Mouse (Mus musculus) telencephalon, adult 2 months (tissue): ENCODE data around the gene Cfap57.
"Not testable (repeated sequence)": the region's sequence is repeated elsewhere in the genome, so short reads cannot be mapped to it uniquely, and the experiment has no call there.

ENCODE experiments used
- DNase-seq: peaks from one replicate; pipeline ENCODE4 v3.0.0-alpha.2; 2011; ENCODE audit warnings: low read depth, low spot score

The Cfap57 gene

DNA sequence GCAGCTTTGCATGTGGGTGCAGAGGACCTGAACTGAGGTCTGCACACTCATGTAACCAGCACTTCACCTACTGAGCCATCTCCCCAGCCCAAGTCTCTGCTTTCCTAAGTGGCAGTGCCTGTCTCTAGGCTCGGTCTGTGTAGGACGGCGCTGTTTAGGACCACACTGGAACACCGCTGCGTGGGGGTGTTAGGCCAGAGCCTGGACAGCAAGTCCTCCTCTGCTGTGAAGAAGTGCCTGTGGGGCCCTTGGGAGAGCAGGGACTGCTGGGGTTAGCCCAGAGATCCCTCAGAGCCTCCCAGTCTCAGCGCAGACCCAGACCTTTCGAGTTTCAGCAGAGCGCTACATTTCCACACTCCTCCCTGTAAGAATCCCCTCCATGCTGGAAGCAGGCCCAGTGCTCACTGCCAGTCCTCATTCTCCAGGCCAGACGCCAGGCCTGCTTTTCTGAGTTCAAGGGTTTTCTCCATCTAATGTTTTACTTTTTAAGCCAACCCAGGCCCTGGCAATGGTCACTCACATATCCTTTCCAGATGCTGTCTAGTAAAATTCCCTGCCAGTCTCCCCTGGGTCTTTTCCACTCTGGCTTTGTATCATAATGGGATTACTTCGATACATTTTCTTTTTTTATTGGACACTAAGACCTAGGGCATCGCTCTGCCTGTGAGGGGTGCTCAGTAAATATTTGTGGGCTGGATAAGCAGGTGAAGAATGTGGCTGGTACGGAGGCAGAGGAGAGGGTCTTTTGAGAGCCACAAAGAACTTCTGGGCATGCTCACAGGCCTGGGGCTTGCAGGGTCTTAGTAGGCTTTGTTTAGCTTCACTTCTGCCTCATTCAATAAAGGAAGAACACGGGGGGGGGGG lies 56.3 kb downstream of the Cfap57 start:
- DNase-seq, result no peak

DNA sequence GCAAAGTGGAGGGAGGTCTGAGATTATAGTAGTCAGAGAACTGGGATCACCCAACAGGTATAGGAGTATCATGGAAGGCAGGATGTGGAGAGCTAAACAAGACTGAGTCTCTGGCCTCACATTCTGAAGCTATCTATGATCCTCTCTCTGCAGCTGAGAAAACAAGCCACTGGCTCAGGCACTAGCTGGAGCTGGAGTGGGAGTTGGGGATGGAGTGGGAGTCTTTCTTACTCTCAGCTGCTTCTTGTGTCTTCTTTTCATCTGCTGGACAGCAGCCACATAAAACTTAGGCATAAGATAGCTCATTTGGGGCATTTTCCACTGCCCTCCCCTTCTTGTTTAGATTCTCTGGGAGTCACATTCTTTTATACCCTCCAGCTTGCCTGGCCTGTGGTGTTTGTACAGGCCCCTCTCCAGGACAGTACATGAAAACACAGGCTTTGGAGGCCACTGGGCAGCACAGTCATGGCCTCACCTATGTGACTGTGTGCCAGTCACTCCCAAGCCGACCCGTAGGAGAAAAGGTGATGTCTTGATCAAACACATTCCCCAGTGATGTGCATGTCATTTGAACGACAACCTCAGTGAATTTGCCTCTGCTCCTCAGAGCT lies 67.4 kb downstream of the Cfap57 start:
- DNase-seq, result peak; percentile 35

DNA sequence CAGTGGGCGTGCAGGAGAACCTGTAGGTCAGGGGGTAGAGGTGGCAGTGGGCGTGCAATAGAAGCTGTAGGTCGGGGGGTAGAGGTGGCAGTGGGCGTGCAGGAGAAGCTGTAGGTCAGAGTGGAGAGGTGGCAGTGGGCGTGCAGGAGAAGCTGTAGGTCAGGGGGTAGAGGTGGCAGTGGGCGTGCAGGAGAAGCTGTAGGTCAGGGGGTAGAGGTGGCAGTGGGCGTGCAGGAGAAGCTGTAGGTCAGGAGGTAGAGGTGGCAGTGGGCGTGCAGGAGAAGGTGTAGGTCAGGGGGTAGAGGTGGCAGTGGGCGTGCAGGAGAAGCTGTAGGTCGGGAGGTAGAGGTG lies 72.5 kb downstream of the Cfap57 start:
- DNase-seq, result peak; percentile 40

DNA sequence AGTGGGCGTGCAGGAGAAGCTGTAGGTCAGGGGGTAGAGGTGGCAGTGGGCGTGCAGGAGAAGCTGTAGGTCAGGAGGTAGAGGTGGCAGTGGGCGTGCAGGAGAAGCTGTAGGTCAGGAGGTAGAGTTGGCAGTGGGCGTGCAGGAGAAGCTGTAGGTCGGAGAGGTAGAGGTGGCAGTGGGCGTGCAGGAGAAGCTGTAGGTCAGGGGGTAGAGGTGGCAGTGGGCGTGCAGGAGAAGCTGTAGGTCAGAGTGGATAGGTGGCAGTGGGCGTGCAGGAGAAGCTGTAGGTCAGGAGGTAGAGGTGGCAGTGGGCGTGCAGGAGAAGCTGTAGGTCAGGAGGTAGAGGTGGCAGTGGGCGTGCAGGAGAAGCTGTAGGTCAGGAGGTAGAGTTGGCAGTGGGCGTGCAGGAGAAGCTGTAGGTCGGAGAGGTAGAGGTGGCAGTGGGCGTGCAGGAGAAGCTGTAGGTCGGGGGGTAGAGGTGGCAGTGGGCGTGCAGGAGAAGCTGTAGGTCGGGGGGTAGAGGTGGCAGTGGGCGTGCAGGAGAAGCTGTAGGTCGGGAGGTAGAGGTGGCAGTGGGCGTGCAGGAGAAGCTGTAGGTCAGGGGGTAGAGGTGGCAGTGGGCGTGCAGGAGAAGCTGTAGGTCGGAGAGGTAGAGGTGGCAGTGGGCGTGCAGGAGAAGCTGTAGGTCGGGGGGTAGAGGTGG lies 73.0 kb downstream of the Cfap57 start:
- not testable (repeated sequence) for DNase-seq

DNA sequence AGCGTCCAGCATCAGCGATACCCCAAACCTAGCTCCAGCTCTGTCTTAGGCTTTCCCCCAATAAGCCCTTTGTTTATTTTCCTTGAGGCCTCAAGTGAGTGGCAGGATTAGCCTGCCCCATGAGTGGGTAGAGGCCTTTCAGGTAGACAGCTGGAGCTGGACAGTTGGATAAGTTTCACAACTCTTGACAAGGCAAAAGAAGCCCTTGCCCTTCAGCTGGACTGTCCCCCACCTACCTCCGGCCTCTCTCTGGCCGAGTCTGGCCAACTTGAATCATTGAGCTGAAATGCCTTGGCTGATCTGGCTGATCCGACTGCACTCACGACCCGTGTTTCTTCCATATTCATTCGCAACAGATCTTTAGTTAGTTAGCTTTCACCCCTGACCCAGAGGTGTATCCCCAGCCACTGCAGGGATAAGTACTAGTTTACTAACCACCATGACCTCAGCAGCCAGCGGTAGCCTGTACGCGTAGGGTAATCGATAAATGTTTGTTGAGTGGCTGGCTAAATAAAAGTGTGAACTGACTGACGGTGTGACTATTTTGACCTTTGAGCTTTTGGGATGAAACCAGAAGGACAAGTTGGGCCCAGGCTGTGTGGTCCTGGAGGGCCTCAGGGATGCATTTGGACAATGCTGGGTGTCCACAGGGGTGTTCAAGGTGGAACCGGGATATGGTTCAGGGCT lies 76.0 kb downstream of the Cfap57 start:
- no peak for DNase-seq

DNA sequence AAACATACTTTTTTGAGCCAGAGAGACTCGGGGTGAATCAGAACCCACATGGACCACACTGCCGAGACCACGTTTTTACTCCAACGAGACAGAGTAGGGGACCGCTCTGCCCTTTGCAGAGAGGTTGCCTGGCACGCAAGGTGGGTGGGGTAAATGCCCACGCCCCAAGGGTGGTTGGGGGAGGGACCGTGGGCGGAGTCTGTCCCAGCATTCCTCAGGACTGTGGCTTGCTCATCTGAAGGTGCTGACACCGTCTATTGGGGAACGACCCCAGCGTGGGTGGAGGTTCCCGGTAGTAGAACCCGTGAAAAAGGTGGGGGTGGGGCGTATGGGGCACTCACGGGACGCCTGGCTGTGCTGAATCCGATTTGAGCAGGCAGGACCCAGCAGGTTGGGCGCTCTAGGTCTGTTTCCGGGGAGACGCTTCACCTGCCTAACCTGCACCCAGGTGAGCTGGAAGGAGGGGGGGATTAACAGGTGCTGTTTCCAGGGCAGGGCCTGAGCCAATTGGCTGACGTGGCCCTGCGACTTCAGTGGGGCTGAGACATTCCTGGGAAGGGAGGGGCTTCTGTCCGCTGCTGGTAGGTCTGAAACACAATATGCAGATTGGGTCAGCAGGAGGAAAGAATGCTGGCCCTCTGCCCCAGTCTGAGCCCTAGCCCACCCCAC lies 76.9 kb downstream of the Cfap57 start, which contains the start of gene Tmem125:
Gene Tmem125, minus strand, starts transcription at position 453 of the 669 bp plus-strand sequence.
- DNase-seq, result no peak

DNA sequence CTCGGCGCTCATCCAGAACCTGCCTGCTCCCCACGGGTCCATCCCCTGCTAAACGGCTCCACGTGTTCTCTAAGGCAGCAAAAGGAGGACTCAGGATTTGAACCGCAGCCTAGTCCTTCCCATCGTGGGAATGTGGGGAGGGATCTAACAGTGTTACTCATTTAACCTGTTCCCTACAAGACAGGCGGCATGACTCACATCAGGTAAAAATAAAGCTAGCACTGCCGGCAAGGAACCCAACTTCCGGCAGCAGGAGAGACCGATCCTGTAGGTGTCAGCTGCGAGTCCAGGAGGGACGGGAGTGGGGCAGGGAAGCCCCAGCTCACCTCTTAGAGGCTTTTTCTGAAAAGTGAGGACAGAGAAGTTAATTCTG lies 77.4 kb downstream of the Cfap57 start:
- peak; percentile 55 for DNase-seq

DNA sequence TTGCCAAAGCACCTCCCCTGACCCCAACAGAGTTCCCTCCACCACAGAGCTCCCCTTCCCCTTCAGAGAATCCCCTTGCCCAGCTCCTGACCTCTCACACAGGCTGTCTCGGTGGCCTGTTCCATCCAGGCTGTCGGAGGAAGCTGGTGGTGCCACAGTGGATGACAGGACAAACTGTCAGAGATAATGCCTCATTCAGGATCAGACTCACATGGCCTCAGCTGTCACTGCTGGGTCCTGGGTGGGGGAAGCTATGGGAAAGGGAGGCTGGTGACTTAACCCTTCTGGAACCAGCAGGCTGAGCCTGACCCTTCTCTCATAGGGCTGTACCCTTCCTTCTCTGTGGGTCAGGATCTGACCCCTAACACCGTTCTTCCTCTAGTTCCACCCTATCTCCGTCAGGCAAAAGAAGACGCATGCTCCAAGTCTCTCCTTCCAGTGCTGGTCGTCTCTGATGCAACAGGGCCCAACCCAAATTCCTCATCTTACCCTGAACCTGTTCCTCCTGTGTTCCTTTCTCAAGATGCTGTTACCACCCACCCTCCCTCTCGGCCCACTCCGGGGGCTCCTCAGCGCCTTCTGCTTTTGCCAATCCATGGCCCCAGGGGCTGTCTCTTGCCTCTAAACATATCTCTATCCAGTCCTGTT lies 77.9 kb downstream of the Cfap57 start:
- no peak for DNase-seq

DNA sequence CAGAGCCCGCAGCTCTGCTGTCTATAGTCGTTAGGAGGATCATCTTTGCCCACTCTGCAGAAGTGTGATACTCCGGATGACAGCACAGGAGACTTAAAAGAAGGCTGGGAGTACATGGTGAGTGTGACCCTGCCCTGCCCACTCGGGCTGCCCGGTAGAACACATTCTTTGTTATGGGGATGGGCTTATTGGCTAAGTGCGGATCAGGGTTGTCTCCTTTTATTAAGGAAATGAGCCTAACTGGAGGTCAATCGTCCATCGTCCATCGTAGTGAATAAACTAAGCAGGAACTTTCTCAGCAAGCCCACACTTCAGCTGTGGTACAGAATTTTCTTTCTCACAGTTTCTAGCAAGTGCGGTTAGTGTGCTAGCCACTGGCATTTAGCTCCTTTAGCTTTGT lies 80.7 kb downstream of the Cfap57 start:
- no peak for DNase-seq

DNA sequence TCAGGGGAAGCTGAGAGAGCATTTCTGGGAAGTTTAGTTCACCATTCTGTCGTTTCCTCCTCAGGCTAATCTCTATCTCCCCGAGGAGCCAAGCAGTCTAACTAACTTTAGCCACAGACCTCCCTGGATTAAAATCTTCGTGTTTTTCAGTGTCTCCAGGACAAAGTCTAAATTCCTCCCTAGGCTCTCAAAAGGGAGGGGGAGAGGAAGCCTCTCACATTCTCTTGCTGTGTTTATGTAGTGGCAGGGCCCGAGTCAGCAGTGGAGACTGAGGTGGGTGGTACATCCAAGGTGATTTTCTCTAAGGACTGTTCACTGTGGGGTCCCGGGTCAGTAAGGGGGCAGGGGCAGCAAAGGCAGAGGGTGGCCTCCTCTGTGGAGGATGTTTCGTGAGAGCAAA lies 82.8 kb downstream of the Cfap57 start:
- no peak for DNase-seq

DNA sequence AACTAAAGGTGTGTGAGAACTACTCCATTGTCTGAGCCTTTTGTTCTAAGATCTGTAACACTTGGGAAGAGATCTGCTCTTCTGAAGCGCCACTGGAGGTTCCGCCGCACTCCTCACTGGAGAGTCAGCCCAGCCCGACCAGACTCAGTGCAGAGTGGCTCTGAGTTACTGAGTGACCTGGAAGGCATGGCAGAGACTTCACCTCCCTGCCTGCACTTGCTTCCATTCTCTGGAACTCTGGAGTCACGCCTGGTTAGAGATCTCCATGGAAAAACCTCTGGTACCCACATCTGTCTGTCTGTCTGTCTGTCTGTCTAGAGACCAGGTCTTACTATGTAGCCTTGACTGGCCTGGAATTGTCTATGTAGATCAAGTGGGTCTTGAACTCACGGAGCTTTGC lies 85.0 kb downstream of the Cfap57 start:
- DNase-seq, result no peak

DNA sequence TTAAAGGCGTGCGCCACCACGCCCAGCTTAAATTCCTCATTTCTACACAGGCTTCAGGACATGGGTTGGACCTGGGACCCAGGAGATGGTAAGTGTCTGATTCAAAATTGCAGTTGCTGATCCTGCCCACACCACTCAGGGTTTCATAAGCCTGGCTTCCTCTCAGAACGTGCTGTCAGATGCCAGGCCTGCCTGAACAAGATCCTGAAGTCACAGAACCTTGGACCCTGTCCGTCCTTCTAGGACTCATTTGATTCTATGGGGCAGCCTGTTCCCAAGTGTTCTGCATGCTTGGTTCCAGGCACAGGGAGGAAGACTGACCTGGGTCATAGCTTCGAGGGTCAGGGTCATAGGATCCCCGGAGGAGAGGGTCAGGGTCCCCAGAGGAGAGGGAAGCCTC lies 87.0 kb downstream of the Cfap57 start:
- no peak for DNase-seq

DNA sequence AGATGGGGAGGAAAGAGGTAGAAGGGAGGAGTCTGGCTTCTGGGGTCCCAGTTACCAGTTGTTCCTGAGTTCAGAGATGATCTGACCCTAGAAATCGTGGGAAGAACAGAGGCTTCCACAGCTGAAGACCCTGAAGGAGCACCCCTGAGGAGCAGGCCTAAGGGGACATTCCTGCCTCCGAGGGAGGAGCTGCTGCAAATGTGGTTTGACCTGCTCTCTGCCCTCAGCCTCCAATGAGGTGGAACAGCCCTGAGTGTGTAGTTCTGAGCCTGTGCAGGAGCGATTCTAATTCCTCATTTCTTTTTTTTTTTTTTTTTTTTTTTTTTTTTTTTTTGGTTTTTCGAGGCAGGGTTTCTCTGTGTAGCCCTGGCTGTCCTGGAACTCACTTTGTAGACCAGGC lies 87.4 kb downstream of the Cfap57 start:
- DNase-seq, result no peak

DNA sequence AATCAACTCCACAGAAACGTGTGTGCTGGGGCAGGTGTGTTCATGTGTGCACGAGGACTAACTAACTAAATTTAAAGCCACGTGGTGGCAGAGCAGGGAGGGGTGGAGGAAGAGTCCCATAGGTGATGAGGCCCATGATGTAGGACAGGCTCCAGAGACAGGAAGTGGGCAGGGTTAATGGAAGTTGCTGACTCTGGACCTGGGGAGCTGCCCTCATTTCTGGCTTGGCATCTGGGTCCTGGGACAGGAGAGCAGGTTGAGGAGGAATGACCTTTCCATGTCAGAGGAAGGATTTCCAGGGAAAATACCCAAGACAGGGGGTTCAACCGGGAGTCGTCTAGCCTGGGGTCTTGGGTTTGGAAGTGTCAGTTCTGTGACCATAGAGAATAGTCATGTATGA lies 87.9 kb downstream of the Cfap57 start:
- no peak for DNase-seq

DNA sequence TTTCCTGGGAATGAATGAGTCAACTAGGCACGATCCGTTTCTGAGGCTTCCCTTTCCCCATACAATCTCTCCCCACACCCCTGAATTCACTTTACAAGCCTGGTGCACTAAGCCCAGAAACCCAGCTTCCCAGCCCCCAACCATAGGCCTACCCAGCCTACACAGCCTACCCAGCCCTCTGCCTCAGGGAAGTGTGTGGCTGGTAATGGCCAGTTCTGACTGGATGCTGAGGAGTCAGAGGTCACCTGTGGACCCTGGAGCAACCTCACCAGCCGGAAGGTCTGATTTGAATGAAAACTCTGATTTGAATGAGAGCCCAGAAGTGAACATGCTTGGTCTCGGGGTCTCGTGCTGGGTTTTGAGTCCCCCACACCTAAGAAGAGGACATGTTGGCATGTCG lies 92.9 kb downstream of the Cfap57 start:
- no peak for DNase-seq

DNA sequence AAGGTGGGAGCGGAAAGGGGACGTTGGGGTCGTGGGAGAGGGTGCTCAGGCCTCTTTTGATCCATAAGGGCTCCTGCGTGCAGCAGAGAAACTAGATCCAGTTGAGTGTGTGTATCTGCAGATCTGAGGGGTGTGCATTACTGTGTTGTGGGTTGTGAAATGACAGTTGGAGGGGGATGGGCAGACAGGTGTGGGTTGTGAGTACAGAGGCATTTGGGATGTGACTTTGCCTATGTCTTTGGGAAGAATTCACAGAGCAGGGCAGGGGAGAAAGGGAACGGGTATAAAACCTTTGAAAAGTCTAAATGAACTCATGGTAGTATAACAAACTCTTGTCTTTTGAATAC lies 93.3 kb downstream of the Cfap57 start:
- DNase-seq, result no peak

DNA sequence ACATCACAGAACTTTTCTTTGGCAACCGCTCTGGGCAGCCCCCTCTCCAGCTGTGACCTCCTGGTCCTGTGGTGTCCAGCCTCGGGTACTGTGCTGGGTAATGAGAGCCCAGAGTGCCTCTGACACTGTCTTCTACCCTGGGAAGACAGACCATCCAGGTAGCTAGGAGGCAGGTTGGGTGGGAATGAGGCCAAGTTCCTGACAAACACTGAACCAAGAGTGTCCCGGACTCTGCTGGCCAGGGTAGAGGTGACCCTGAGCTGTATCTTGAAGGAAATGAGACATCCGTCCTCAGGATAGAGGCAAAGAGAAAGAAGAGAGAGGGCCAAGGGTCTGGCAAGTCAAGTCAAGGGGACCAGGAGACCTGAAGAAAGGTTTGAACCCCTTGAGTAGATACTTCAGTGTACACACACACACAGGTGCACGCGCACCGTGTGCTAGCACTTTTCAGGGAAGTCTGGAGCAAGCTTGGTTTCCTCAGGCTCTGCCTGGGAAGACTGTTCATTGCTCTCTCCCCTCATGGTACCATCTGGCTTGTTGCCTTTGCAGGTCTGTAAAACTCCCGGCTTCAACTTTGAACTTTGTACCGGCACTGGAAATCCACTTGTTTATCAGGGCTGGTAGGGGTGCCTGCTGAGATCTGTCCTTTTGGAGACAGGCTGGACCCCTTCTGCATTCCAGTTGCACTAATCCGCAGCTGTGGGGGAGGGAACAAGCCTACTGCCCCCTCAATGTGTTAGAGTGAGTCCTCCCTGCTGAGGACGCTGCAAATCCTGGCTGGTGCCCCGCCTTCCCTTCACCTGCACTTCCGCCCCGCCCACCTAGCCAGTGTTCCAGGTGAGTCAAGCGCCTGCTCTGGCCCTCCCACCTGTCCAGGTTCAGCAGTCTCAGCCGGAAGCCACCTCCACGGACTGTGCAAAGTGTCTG lies 93.9 kb downstream of the Cfap57 start, which contains the start of gene 2610528J11Rik:
Gene 2610528J11Rik, plus strand, starts transcription at position 592 of the 927 bp plus-strand sequence.
- DNase-seq, result no peak

DNA sequence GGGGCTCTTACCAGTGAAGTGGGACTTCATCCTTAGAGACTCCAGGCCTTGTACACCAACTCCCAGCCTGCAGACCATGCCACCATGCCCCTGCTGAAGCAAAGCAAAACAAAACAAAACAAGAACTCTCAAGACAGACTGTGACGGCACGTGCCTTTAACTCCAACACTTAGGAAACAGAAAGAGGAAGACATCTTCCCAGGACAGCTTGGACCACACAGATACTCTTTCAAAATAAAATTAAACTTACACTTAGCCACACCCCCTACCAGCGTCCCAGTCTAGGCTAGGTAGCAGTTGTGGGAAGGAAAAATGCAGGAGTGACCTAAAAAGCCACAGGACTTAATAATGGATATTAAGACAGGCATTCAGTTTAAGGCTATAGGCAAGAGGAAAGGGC lies 94.8 kb downstream of the Cfap57 start:
- no peak for DNase-seq

DNA sequence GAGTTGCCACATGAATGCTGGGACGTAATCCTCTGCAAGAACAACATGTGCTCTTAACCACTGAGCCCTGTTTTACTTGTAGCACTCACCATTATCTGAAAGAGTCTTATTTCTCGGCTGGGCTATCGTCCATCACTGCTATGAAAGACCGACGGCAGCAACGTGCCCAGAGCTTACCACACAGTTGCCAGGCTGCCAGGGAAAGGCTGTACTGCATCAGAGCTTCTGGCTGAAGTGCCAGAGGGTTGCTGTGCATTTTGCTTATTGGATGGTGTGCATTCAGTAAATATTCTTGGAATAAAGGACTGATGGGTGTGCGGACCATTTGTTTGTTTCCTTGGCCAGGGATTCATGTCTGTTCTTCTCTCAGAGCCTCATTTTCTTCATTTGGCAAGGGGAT lies 96.6 kb downstream of the Cfap57 start:
- DNase-seq, result no peak

DNA sequence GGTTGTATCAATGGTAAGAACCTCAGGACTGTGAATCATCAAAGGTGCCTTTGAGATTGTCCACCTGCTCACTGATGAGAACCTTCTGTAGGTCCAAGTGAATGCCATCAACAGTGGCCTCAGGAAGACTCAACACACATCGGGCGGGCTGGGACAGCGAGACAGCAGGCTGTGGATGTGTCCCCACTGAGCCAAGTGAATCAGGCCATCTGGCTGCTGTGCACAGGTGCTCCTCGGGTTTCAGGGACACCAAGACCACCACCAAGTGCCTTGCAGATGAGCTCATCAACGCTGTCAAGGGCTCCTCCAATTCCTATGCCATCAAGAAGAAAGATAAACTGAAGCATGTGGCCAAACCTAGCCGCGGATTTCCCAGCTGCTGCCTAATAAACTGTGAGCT lies 98.3 kb downstream of the Cfap57 start:
- DNase-seq, result no peak
